In the genomic region with DNA sequence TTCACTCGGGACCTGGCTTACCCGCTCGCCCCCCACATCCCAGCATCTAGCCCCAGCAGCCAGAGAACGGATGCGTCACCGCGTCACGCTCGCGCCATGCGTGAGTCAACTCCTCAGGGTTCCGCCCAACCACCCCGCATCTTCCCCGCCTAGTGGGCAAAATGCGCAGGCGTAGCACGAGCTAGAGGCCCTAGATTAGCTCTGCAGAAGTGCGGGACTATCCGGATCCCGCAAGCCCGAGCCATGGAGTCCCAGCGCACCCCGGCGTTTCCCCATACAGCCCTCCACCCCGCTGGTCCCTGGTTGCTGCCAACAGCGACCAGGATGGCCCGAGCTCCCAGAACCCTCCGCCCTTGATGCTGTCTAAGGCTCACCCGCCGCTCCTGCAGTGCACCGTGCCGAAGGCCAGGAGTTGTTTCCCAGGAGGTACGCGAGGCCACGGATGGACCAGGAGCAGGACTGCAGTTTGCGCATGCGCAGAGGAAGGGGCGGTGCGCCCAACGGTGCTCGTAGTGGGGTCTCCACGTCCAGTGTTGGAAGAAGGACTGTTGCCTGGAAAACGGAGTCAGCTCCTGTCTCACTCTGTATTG, we compare ENCODE assay signal across 8 mouse cellular contexts. TPM values are rescaled to one million over a fixed set of nuclear protein-coding genes. Genes with fewer than 3 reads are reported as not detected.
DNase-seq lines count a peak whose midpoint lies in the region; ATAC-seq lines count a peak whose summit lies in the region.

TSS of gene Zfp248 (minus strand) at position 487 of the 590 bp plus-strand sequence.

- under 1% methylated on average over 40 of the region's 43 CpGs for WGBS in hindbrain, embryonic 16.5 days

- peaks cover 12% of the 10 kb centered on the region for H3K4me1 ChIP-seq in hindbrain, embryonic 16.5 days (ENCODE audit: control insufficient read depth, insufficient read depth, low read depth, low read length)

- ATAC-seq in hindbrain, embryonic 16.5 days: peak; percentile 98

- H3K9me3 ChIP-seq in hindbrain, embryonic 16.5 days (ENCODE audit: control insufficient read depth, low read length): no peaks in the 10 kb centered on the region

- peak within 1 kb of the TSS; percentile 84 for H3K4me3 ChIP-seq in hindbrain, embryonic 16.5 days (ENCODE audit: low read length)

- H3K27me3 ChIP-seq in hindbrain, embryonic 16.5 days (replicated peaks; ENCODE audit: control insufficient read depth, insufficient read depth, low read length): no peaks in the 10 kb centered on the region

- H3K9ac ChIP-seq in hindbrain, embryonic 16.5 days (ENCODE audit: low read depth, low read length): peak within 1 kb of the TSS; percentile 97

- peak within 1 kb of the TSS; percentile 99 for H3K27ac ChIP-seq in hindbrain, embryonic 16.5 days (ENCODE audit: low read depth, low read length)

- peak within 1 kb of the TSS; percentile 81 for H3K4me2 ChIP-seq in hindbrain, embryonic 16.5 days (ENCODE audit: low read length)

- peak; percentile 86 for DNase-seq in ZHBTc4 (ENCODE audit: low read depth, low spot score)
- peak; percentile 86 to 90 for DNase-seq in cerebellum, postnatal 4 days (ENCODE audit: low spot score in 2 of 2)
- peak; percentile 84 for DNase-seq in gastrocnemius, adult 18-20 months (ENCODE audit: low spot score)
- peak; percentile 94 to 95 for DNase-seq in left cerebral cortex, adult 18-20 months (ENCODE audit: low spot score in 2 of 2)
- peak; percentile 89 to 90 for DNase-seq in lung, postnatal 4 days
- peak; percentile 93 for DNase-seq in retina, postnatal 1 day
- peak; percentile 89 for DNase-seq in thymus, postnatal 4 days

- no peaks in the 10 kb centered on the region for H3K36me3 ChIP-seq in hindbrain, embryonic 16.5 days (ENCODE audit: control insufficient read depth, insufficient read depth, low read length)

RNA-seq across cellular contexts. Expression of gene Zfp248, which starts in this region (rescaled TPM):
- 1 to 10 TPM; 1.8 to 1.9 TPM for total RNA-seq in gastrocnemius, adult 18-20 months (2021)
- 17.8 and 18.3 TPM in 2 replicates for polyA plus RNA-seq in hindbrain, embryonic 16.5 days (2015; fragmentation: Nextera tagmentation; extraction: Ambion mirVana)
- 10 to 100 TPM; 17.8 to 20.3 TPM for total RNA-seq in left cerebral cortex, adult 18-20 months (2021)

Comparison
In these comparisons a context has a peak if more than half of its experiments do, and no peak if none do; other contexts are left out.
1. Peak in every context shown above with its lines: DNase-seq, ATAC-seq, H3K4me3 ChIP-seq and H3K27ac ChIP-seq.
2. RNA of gene Zfp248 (total RNA-seq): 17.8 to 20.3 TPM in left cerebral cortex, adult 18-20 months; 1.8 to 1.9 TPM in gastrocnemius, adult 18-20 months; every median in the first group is over 4 times any median in the second.